Mouse (Mus musculus) liver, postnatal 0 days (tissue): Measurements from ENCODE around the gene Tmem163.

Experiments used
- CTCF ChIP-seq: sonication (generic); IDR thresholded peaks from 2 replicates; pipeline ENCODE4 v1.5.1; 2016; ENCODE audit warnings: antibody characterized with exemption, low read depth
- EP300 ChIP-seq: IDR thresholded peaks from 2 replicates; pipeline ENCODE4 v1.6.1; 2016; ENCODE audit warnings: antibody characterized with exemption, low read depth, mild to moderate bottlenecking

- no peak for TF ChIP-seq CTCF
- no peak for TF ChIP-seq EP300
Measured at GRCm38 (mm10) chr1:127513140-127513539, 166.2 kb downstream of the Tmem163 start.
